Mouse (Mus musculus) liver, postnatal 0 days (tissue): ENCODE data around the gene Timm23.
A peak's percentile ranks its signal among the peaks of the same experiment; 100 is the strongest.

Experiments used
- CTCF ChIP-seq: sonication (generic); IDR thresholded peaks from 2 replicates; pipeline ENCODE4 v1.5.1; 2016; ENCODE audit warnings: antibody characterized with exemption, low read depth
- EP300 ChIP-seq: IDR thresholded peaks from 2 replicates; pipeline ENCODE4 v1.6.1; 2016; ENCODE audit warnings: antibody characterized with exemption, low read depth, mild to moderate bottlenecking

DNA sequence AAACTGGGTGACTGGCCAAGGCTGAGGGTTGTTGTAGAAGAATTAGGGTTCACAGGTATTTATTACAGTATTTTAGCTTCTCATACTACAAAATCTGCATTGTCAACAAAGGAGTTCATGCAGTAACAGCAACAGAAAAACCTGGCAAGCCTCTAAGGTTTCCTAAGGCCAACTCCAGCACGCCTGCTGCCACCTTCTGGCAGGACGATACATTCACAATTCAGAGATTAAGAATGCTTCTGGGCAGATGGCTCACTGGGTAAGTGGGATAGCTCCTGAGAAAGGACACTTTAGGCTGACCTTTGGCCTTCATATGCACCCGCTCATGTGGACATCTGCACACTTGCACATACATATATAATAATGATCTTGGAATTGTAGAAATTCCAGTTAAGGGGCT is 9.3 kb downstream of the Timm23 start:
- TF ChIP-seq EP300 (no peak), CTCF (peak; percentile 94)
